Mouse (Mus musculus): ENCODE measurements at regions not wholly inside any gene's neighbourhood (a gene's known extent, or its start where the extent isn't known, plus 50 kb on each side); places are given as distances from the start of the nearest gene placed in this dataset.

GRCm38 (mm10) chr13:110994596-110994995 is 260.2 kb upstream of the Actbl2 start:
- no peak for DNase-seq

- DNase-seq = no peak
These were observed 252.1 kb upstream of the Actbl2 start for GRCm38 (mm10) chr13:111002670-111003069.

- DNase-seq = no peak
These were observed 240.7 kb upstream of the Actbl2 start for GRCm38 (mm10) chr13:111014142-111014541.

- no peak for DNase-seq
These were observed 224.7 kb upstream of the Actbl2 start for GRCm38 (mm10) chr13:111030111-111030510.

- no peak for DNase-seq
These were observed 223.2 kb upstream of the Actbl2 start for GRCm38 (mm10) chr13:111031633-111032032.

- no peak for DNase-seq
These were observed 211.2 kb upstream of the Actbl2 start for GRCm38 (mm10) chr13:111043637-111044036.

- peak; percentile 63 to 64 for DNase-seq
These were observed 210.3 kb upstream of the Actbl2 start for GRCm38 (mm10) chr13:111044328-111045002.

GRCm38 (mm10) chr13:111050097-111050496 is 204.7 kb upstream of the Actbl2 start:
- DNase-seq = no peak

GRCm38 (mm10) chr13:111055817-111056216 is 199.0 kb upstream of the Actbl2 start:
- no peak for DNase-seq

- DNase-seq = no peak
These were observed 167.1 kb upstream of the Actbl2 start for GRCm38 (mm10) chr13:111087753-111088152.

GRCm38 (mm10) chr13:111096071-111096470 is 158.7 kb upstream of the Actbl2 start:
- DNase-seq = peak in 1 of 2 experiments; percentile 12

GRCm38 (mm10) chr13:111097336-111097735 is 157.5 kb upstream of the Actbl2 start:
- no peak for DNase-seq

- DNase-seq = no peak
These were observed 156.1 kb upstream of the Actbl2 start for GRCm38 (mm10) chr13:111098738-111099137.

GRCm38 (mm10) chr13:111099252-111099651 is 155.6 kb upstream of the Actbl2 start:
- DNase-seq = peak; percentile 17 to 18

GRCm38 (mm10) chr13:111100448-111100847 is 154.4 kb upstream of the Actbl2 start:
- DNase-seq = no peak

GRCm38 (mm10) chr13:111104567-111105219 is 150.1 kb upstream of the Actbl2 start:
- no peak for DNase-seq

- DNase-seq = no peak
These were observed 123.7 kb upstream of the Actbl2 start for GRCm38 (mm10) chr13:111131108-111131507.

GRCm38 (mm10) chr13:111136392-111136791 is 118.4 kb upstream of the Actbl2 start:
- peak in 1 of 2 experiments; percentile 22 for DNase-seq

- no peak for DNase-seq
These were observed 111.9 kb upstream of the Actbl2 start for GRCm38 (mm10) chr13:111142757-111143420.

GRCm38 (mm10) chr13:111144721-111145120 is 110.1 kb upstream of the Actbl2 start:
- DNase-seq = no peak

GRCm38 (mm10) chr13:111157921-111158638 is 96.7 kb upstream of the Actbl2 start:
- no peak for DNase-seq

- DNase-seq = no peak
These were observed 95.3 kb upstream of the Actbl2 start for GRCm38 (mm10) chr13:111159498-111159897.

- DNase-seq = no peak
These were observed 89.3 kb upstream of the Actbl2 start for GRCm38 (mm10) chr13:111165538-111165937.
